Mouse (Mus musculus) central nervous system, embryonic 18 days (tissue): ENCODE results near the gene Edem1. TPM values are rescaled to one million over a fixed set of nuclear protein-coding genes. Genes with fewer than 3 reads are reported as not detected.

ENCODE experiments used
- polyA plus RNA-seq: library from polyadenylated mRNA; depleted of rRNA; stranded (reverse); fragments of >200 nt; gene quantifications from 2 replicates; pipeline ENCODE4 v1.2.3, GENCODE M21; 2012; rRNA removed

The Edem1 gene
- polyA plus RNA-seq: 13.5 and 13.9 TPM in 2 replicates

GRCm38 (mm10) chr6:108828234-108828868 is at the start of gene Edem1:
Gene Edem1, plus strand, starts transcription at chr6:108828641.

DNA sequence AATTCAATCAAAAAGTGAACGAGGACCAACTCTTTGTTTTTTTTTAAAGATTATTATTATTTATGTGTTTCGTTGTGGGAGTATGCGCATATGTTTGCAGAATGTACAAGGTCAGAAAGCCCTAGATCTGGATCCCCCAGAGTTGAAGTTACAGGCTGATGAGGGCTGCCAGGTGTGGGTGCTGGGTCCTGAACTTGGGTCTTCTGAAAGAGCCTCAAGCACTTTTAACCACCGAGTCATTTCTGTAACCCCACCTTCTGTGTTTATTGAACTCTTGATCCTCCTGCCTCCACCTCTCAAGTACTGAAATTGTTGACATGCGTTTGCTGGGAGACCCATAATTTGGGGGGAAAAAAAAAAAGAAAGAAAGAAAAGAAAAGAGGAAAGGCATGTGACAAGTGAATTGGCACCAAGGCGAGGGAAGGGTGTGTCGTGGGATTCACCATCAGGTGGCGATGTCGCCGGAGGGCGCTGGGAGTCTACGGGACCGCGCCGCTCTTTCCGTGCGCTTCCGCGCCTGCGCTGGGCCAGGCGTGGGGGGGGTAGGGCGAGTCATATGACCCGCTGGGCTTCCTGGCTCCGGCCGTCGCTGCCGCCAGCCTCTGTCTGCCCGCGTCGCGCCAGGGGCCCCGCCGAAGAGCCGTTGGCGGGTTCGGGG is 45.8 kb upstream of the Edem1 start, which contains the start of gene Arl8b:
Gene Arl8b (plus strand): TSS at position 574 of the 658 bp plus-strand sequence.

Other genes with a start within 250 kb of the Edem1 start
- 7.4 and 7.8 TPM in 2 replicates for gene Bhlhe40, start 168.0 kb upstream of the Edem1 start, polyA plus RNA-seq
- 41.4 and 41.7 TPM in 2 replicates for gene Arl8b, start 45.5 kb upstream of the Edem1 start, polyA plus RNA-seq